In the genomic region with DNA sequence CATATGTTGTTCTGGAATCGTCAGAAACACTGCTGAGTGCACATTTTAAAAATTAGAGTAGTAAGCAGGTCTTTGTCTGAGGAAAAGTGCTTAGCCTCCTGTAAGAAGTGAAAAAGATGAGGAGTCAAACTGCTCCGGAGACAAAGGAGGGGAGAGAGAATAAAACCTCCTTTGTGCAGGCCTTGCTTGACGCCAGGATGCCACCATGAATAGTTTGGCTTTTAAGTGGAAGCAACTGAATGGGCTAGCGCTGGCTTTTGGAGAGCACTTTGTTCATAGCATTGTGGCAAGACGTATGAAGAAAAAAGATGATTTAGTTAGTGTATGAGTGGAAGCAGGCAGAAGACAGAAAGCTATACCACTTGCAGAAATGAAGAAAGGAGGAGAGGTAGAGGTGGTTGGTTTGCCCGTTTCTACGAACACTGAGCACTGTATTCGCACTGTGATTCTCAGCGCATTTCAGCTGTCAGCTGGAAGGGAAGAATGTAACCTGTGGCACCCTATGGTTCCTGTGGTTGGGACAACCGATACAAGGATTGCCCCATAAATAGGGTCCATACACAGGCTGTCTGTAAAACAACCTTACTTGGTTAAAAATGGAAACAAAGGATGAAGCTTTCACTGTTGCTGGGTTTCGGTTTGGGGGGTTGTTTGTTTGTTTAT, we compare ENCODE assay signal across 23 mouse cellular contexts. TPM values are rescaled to one million over a fixed set of nuclear protein-coding genes. Genes with fewer than 3 reads are reported as not detected.
DNase-seq lines count a peak whose midpoint lies in the region; ATAC-seq and TF ChIP-seq lines count a peak whose summit lies in the region.
"Had no signal": no experiment of that assay in that cellular context is flagged by ENCODE, and none has a peak within 500 bp of the region (broad histone marks: within the 10 kb centered on the region; RNA-seq: fewer than 3 reads in every experiment).

No protein-coding gene starts in this region.

- no peak for TF ChIP-seq POLR2A in brain, embryonic 14.5 days (IDR thresholded peaks at IDR 0.05; ENCODE audit: borderline replicate concordance, extremely low read depth, insufficient read depth, insufficient read length, poor library complexity, severe bottlenecking)

- no peak overlapping the region for H3K27ac ChIP-seq in embryonic facial prominence, embryonic 11.5 days (replicated peaks; ENCODE audit: low read depth, low read length)
- H3K27ac ChIP-seq in embryonic facial prominence, embryonic 10.5 days (replicated peaks), result no peak overlapping the region
- H3K27ac ChIP-seq in hindbrain, embryonic 11.5 days (ENCODE audit: low read depth, low read length), result no peak overlapping the region
- H3K27ac ChIP-seq in midbrain, embryonic 13.5 days, result no peak overlapping the region
- H3K27ac ChIP-seq: embryonic facial prominence, embryonic 13.5 days; limb, embryonic 15.5 days had no signal

- no peaks in the 10 kb centered on the region for H3K27me3 ChIP-seq in embryonic facial prominence, embryonic 11.5 days (ENCODE audit: control insufficient read depth, insufficient read depth, low read length)
- H3K27me3 ChIP-seq in embryonic facial prominence, embryonic 10.5 days (replicated peaks; ENCODE audit: low read depth, poor library complexity, severe bottlenecking), result no peaks in the 10 kb centered on the region
- no peaks in the 10 kb centered on the region for H3K27me3 ChIP-seq in hindbrain, embryonic 11.5 days (ENCODE audit: control insufficient read depth, insufficient read depth, low read length)
- no peaks in the 10 kb centered on the region for H3K27me3 ChIP-seq in midbrain, embryonic 13.5 days
- H3K27me3 ChIP-seq: embryonic facial prominence, embryonic 13.5 days; limb, embryonic 15.5 days had no signal

- no peak for DNase-seq in embryonic facial prominence, embryonic 11.5 days (ENCODE audit: low spot score)
- no peak for DNase-seq in embryonic facial prominence, embryonic 10.5 days (ENCODE audit: low spot score)
- peak; percentile 70 for DNase-seq in brain, embryonic 14.5 days (ENCODE audit: low read depth)
- DNase-seq in hindbrain, embryonic 11.5 days (ENCODE audit: low spot score), result peak; percentile 33
- DNase-seq in spleen, postnatal 10 days (ENCODE audit: low spot score in 2 of 2), result no peak
- no peak for DNase-seq in gastrocnemius, postnatal 25 days
- no peak for DNase-seq in adrenal gland, adult (ENCODE audit: inconsistent age in 2 of 2, low spot score in 1 of 2)
- DNase-seq: adrenal gland, postnatal 36 days; cerebellum, adult 9-11 months; gastrocnemius, postnatal 14 days; heart, postnatal 4 days; kidney, adult 11 months; kidney, postnatal 10 days; layer of hippocampus, adult 9-11 months; lung, adult 18-20 months; lung, postnatal 36 days had no signal

- no peak for TF ChIP-seq CTCF in brain, embryonic 14.5 days (IDR thresholded peaks at IDR 0.05; ENCODE audit: borderline replicate concordance, extremely low read depth, insufficient read depth, insufficient read length)

- H3K4me3 ChIP-seq in embryonic facial prominence, embryonic 11.5 days (ENCODE audit: low read depth, low read length), result no peak overlapping the region
- no peak overlapping the region for H3K4me3 ChIP-seq in embryonic facial prominence, embryonic 10.5 days
- H3K4me3 ChIP-seq in hindbrain, embryonic 11.5 days (ENCODE audit: low read depth, low read length), result no peak overlapping the region
- H3K4me3 ChIP-seq in midbrain, embryonic 13.5 days (replicated peaks), result no peak overlapping the region
- H3K4me3 ChIP-seq: embryonic facial prominence, embryonic 13.5 days; limb, embryonic 15.5 days had no signal

- no peaks in the 10 kb centered on the region for H3K9me3 ChIP-seq in embryonic facial prominence, embryonic 11.5 days (replicated peaks; ENCODE audit: control insufficient read depth, low read length)
- no peaks in the 10 kb centered on the region for H3K9me3 ChIP-seq in embryonic facial prominence, embryonic 10.5 days
- no peaks in the 10 kb centered on the region for H3K9me3 ChIP-seq in hindbrain, embryonic 11.5 days (ENCODE audit: control insufficient read depth, low read length)
- no peaks in the 10 kb centered on the region for H3K9me3 ChIP-seq in midbrain, embryonic 13.5 days
- H3K9me3 ChIP-seq: embryonic facial prominence, embryonic 13.5 days; limb, embryonic 15.5 days had no signal

- ATAC-seq in embryonic facial prominence, embryonic 11.5 days (replicated peaks; ENCODE audit: insufficient number of reproducible peaks, low FRiP score, low TSS enrichment, low read depth), result 0 out of 2 replicates have a peak, but pooled peaks have one; percentile 9
- peak; percentile 56 for ATAC-seq in hindbrain, embryonic 11.5 days (ENCODE audit: low FRiP score)
- peak; percentile 25; the same call in 1 of the 2 replicates for ATAC-seq in midbrain, embryonic 13.5 days

- H3K4me2 ChIP-seq in embryonic facial prominence, embryonic 11.5 days (ENCODE audit: low read depth, low read length), result no peak overlapping the region
- H3K4me2 ChIP-seq in hindbrain, embryonic 11.5 days (replicated peaks; ENCODE audit: low read depth, low read length), result peak overlapping the region; percentile 14; the same call in 1 of the 2 replicates
- H3K4me2 ChIP-seq in midbrain, embryonic 13.5 days (replicated peaks), result no peak overlapping the region; the same call in 1 of the 2 replicates
- H3K4me2 ChIP-seq: embryonic facial prominence, embryonic 13.5 days; heart, embryonic 11.5 days; limb, embryonic 15.5 days had no signal

- H3K9ac ChIP-seq in embryonic facial prominence, embryonic 11.5 days (replicated peaks; ENCODE audit: low read length), result no peak overlapping the region
- no peak overlapping the region for H3K9ac ChIP-seq in hindbrain, embryonic 11.5 days (ENCODE audit: low read depth, low read length)
- no peak overlapping the region for H3K9ac ChIP-seq in midbrain, embryonic 13.5 days (replicated peaks)
- H3K9ac ChIP-seq: embryonic facial prominence, embryonic 13.5 days; limb, embryonic 15.5 days had no signal

- no peaks in the 10 kb centered on the region for H3K4me1 ChIP-seq in embryonic facial prominence, embryonic 11.5 days (ENCODE audit: control insufficient read depth, insufficient read depth, low read length)
- H3K4me1 ChIP-seq in embryonic facial prominence, embryonic 10.5 days, result peaks cover 7% of the 10 kb centered on the region; the same call in 1 of the 2 replicates
- H3K4me1 ChIP-seq in hindbrain, embryonic 11.5 days (replicated peaks; ENCODE audit: control insufficient read depth, insufficient read depth, low read length), result 0 out of 2 replicates have a peak, but pooled peaks cover 2% of the 10 kb centered on the region
- H3K4me1 ChIP-seq in midbrain, embryonic 13.5 days (replicated peaks), result peaks cover 10% of the 10 kb centered on the region
- H3K4me1 ChIP-seq: embryonic facial prominence, embryonic 13.5 days; limb, embryonic 15.5 days had no signal

- 39% methylated on average over 11 of the region's 11 CpGs for WGBS in embryonic facial prominence, embryonic 11.5 days
- WGBS in embryonic facial prominence, embryonic 10.5 days, result 36% methylated on average over 11 of the region's 11 CpGs
- WGBS in hindbrain, embryonic 11.5 days, result 29% methylated on average over 11 of the region's 11 CpGs
- WGBS in midbrain, embryonic 13.5 days, result 15% methylated on average over 11 of the region's 11 CpGs

- no peaks in the 10 kb centered on the region for H3K36me3 ChIP-seq in embryonic facial prominence, embryonic 11.5 days (replicated peaks; ENCODE audit: control insufficient read depth, insufficient read depth, low read depth, low read length)
- no peaks in the 10 kb centered on the region for H3K36me3 ChIP-seq in embryonic facial prominence, embryonic 10.5 days (replicated peaks)
- H3K36me3 ChIP-seq in hindbrain, embryonic 11.5 days (ENCODE audit: control insufficient read depth, insufficient read depth, low read length), result no peaks in the 10 kb centered on the region
- H3K36me3 ChIP-seq in midbrain, embryonic 13.5 days, result no peaks in the 10 kb centered on the region
- H3K36me3 ChIP-seq: embryonic facial prominence, embryonic 13.5 days; limb, embryonic 15.5 days had no signal

RNA-seq across cellular contexts. Expression of a gene that starts 42.8 kb away (rescaled TPM):
- polyA plus RNA-seq in embryonic facial prominence, embryonic 11.5 days (2014; fragmentation: Nextera tagmentation; extraction: Ambion mirVana), result not detected in 2 replicates
- not detected in 2 replicates for polyA plus RNA-seq in embryonic facial prominence, embryonic 10.5 days (2016; fragmentation: Nextera tagmentation; extraction: Ambion mirVana)
- polyA plus RNA-seq in brain, embryonic 14.5 days (2012; rRNA removed), result not detected in 2 replicates
- polyA plus RNA-seq in hindbrain, embryonic 11.5 days (2014; fragmentation: Nextera tagmentation; extraction: Ambion mirVana), result not detected in 2 replicates
- not detected in 2 replicates for polyA plus RNA-seq in midbrain, embryonic 13.5 days (2015; fragmentation: Nextera tagmentation; extraction: Ambion mirVana)
- total RNA-seq in gastrocnemius, postnatal 25 days (2021), result 100 to 1,000 TPM; 830 to 948 TPM
- polyA plus RNA-seq: embryonic facial prominence, embryonic 13.5 days; stomach, embryonic 14.5 days had no signal

RNA-seq across cellular contexts. Expression of a gene that starts 55.6 kb away (rescaled TPM):
- not detected in 2 replicates for polyA plus RNA-seq in embryonic facial prominence, embryonic 11.5 days (2014; fragmentation: Nextera tagmentation; extraction: Ambion mirVana)
- polyA plus RNA-seq in embryonic facial prominence, embryonic 10.5 days (2016; fragmentation: Nextera tagmentation; extraction: Ambion mirVana), result not detected in 2 replicates
- not detected in 2 replicates for polyA plus RNA-seq in brain, embryonic 14.5 days (2012; rRNA removed)
- polyA plus RNA-seq in hindbrain, embryonic 11.5 days (2014; fragmentation: Nextera tagmentation; extraction: Ambion mirVana), result not detected in 2 replicates
- polyA plus RNA-seq in midbrain, embryonic 13.5 days (2015; fragmentation: Nextera tagmentation; extraction: Ambion mirVana), result not detected in 2 replicates
- total RNA-seq in gastrocnemius, postnatal 25 days (2021), result not detected
- total RNA-seq: adrenal gland, postnatal 36 days; gastrocnemius, postnatal 14 days; heart, postnatal 4 days; left cerebral cortex, postnatal 10 days had no signal
- polyA plus RNA-seq: embryonic facial prominence, embryonic 13.5 days; heart, embryonic 11.5 days; limb, embryonic 15.5 days; stomach, embryonic 14.5 days; thymus, postnatal 0 days had no signal

Comparison
In these comparisons a context has a peak if more than half of its experiments do, and no peak if none do; other contexts are left out.
1. DNase-seq: peak in brain, embryonic 14.5 days (single experiment) and hindbrain, embryonic 11.5 days (single experiment); none in embryonic facial prominence, embryonic 11.5 days (single experiment), embryonic facial prominence, embryonic 10.5 days (single experiment), spleen, postnatal 10 days (0 of 2), gastrocnemius, postnatal 25 days (single experiment) and adrenal gland, adult (0 of 2).
2. Peak in every context shown above with its lines, with median percentiles within 50 percentile points of each other: ATAC-seq.